Mouse (Mus musculus): ENCODE measurements around the gene Eif5a. TPM values are rescaled to one million over a fixed set of nuclear protein-coding genes. Genes with fewer than 3 reads are reported as not detected.
A peak's percentile ranks its signal among the peaks of the same experiment; 100 is the strongest.
"Not testable (repeated sequence)": the region's sequence is repeated elsewhere in the genome, so short reads cannot be mapped to it uniquely, and the experiment has no call there.

The Eif5a gene
- polyA plus RNA-seq, 1 experiment: 2,079 TPM

DNA sequence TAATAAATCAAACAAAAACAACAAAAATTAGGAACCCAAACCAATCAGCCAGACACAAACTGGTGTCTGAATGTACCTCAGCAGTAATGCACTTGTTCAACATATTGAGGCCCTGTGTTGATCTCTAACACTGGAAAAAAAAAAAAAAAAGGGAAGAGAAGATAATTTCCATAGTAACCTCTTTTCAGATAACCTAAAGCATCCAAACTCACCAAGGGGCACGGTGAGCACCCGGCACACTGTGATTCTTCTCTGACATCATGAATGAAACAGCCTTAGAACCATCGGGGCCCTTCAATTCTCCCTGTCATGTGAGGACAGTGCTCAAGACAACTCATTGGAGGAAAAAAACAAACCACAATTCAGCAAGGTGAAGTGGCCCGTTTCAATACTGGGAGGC is 8.0 kb upstream of the Eif5a start:
- H3K27me3 ChIP-seq (replicated peaks): peaks cover 5% of the 10 kb centered on the region
- TF ChIP-seq GATA1 (IDR thresholded peaks at IDR 0.05; ENCODE audit: borderline replicate concordance, low read length) (no peak), FLI1 (IDR thresholded peaks at IDR 0.05; ENCODE audit: low read length) (no peak)
- H3K4me1 ChIP-seq: peaks cover 31% of the 10 kb centered on the region

DNA sequence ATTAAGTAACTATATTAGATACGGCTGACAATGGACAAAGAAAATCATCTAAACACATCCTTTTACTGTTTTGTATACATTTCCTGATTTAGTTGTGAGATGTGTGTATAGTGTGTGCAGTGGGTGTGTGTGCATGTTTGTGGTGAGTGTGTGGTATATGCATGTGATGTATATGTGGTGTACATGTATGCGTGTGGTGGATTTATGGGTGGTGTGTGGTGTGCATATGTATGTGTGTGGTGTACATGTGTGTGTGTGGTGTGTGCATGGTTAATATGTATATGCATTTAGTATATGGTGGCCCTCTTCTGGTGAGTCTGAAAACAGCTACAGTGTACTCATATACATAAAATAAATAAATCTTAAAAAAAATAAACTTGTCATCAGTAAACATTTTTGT is 5.7 kb upstream of the Eif5a start:
- Histone ChIP-seq H3K36me3 (replicated peaks; ENCODE audit: low read length) (no peaks in the 10 kb centered on the region), H3K4me3 (replicated peaks) (no peak overlapping the region), H3K27me3 (replicated peaks) (no peaks in the 10 kb centered on the region), H3K9me3 (no peaks in the 10 kb centered on the region), H3K4me1 (peaks cover 33% of the 10 kb centered on the region)
- TF ChIP-seq FLI1 (IDR thresholded peaks at IDR 0.05; ENCODE audit: low read length): no peak
- TF ChIP-seq GATA1 (IDR thresholded peaks at IDR 0.05; ENCODE audit: borderline replicate concordance, low read length): no peak

More for the DNA sequence above, 8.0 kb upstream of the Eif5a start:
- Histone ChIP-seq H3K9me3 (no peaks in the 10 kb centered on the region), H3K4me3 (replicated peaks) (no peak overlapping the region), H3K36me3 (replicated peaks; ENCODE audit: low read length) (no peaks in the 10 kb centered on the region)

DNA sequence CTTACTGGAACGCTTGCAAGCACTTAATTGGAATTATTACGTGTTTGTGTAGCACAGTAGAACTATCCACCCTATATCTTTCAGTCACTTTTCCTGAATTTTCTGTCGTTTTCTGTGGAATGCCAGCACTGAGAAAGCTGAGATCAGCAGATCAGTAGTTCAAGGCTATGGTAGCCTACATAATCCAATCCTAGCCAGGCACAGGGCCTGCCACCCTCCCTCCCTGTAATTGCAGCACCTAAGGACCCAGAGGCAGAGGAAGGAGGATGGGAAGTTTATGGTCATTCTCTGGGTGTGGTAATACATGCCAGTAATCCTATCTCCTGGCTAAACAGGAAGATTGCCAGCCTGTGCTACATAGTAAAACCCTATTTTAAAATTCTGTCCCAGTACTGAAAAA is 1.0 kb upstream of the Eif5a start:
- Histone ChIP-seq H3K27me3 (replicated peaks) (no peaks in the 10 kb centered on the region), H3K9me3 (no peaks in the 10 kb centered on the region), H3K4me1 (peaks cover 37% of the 10 kb centered on the region), H3K36me3 (replicated peaks; ENCODE audit: low read length) (peaks cover 17% of the 10 kb centered on the region), H3K4me3 (replicated peaks) (peak overlapping the region; percentile 99)
- TF ChIP-seq FLI1 (IDR thresholded peaks at IDR 0.05; ENCODE audit: low read length) (no peak), GATA1 (IDR thresholded peaks at IDR 0.05; ENCODE audit: borderline replicate concordance, low read length) (no peak)

DNA sequence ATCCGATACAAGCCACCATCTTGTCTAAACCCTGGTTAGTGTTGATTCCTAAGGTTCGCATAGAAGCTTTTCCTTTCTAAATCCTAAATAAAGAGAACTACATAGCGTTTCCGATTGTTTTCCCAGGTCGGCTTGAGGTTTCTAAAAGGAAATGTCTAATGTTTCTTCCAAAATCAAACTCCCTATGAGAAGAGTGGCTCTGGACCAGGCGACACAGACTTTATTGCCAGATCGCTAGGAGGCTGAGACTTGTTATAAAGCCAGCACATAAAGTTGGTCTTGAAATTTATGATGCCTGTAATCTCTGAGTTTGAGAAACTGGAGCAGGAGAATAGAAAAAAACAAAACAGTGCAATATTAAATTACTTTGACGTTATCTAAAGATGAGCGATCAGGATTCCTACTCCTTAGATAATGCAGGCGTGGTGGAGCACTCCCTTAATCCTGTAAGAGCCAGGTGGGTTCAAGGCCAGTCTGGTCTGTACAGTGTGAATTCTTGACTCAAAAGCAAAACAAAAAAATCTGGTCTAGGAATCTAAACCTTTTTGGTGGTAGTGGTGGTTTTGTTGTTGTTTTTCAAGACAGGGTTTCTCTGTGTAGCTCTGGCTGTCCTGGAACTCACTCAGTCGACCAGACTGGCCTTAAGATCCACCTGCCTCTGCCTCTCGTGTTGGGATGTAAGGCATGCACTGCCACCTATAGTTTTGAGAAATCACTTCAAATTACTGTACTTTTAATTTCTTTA is 426 bp upstream of the Eif5a start:
- Histone ChIP-seq H3K4me3 (replicated peaks) (peak overlapping the region; percentile 99), H3K36me3 (replicated peaks; ENCODE audit: low read length) (peaks cover 23% of the 10 kb centered on the region), H3K9me3 (no peaks in the 10 kb centered on the region), H3K27me3 (replicated peaks) (no peaks in the 10 kb centered on the region), H3K4me1 (peaks cover 43% of the 10 kb centered on the region)
- TF ChIP-seq GATA1 (IDR thresholded peaks at IDR 0.05; ENCODE audit: borderline replicate concordance, low read length): no peak
- no peak for TF ChIP-seq FLI1 (IDR thresholded peaks at IDR 0.05; ENCODE audit: low read length)

DNA sequence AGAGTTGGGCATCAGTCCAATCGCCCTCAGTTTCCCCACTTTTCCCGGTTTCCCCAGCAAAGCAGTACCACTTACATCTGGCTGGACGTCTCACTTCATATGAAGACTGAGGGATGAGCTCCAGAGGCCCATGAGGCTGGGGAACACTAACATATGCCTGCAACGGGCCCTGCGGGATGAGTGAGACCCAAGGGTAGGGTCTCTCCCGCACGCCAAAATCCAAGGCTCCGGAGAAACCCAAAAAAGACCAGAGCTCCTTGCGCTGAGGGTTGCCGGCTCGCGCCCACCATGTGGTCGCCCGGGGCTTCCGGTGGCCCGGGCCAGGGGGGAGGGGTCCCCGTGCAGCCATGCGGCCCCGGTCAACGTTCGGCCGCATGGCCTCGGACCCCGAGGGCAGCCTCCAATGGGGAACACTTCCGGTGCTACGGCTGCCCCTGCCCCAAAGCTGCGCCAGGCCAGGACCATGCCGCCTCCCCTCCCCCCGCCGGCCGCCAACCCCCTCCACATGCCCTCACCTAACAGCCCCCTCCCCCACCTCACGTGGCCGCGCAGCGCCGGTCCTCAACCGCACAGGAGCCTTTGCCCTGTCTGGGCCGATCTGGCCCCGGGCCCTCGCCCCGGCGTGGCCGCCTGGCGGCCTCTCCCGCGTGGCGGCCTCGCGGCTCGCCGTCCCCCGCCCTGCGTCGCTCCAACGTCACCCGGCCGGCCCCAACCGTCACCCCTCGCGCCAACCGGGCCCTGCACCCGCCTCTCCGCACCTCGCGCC is 1.3 kb downstream of the Eif5a start:
- Histone ChIP-seq H3K4me3 (replicated peaks) (peak overlapping the region; percentile 99), H3K9me3 (no peaks in the 10 kb centered on the region), H3K4me1 (peaks cover 61% of the 10 kb centered on the region), H3K27me3 (replicated peaks) (no peaks in the 10 kb centered on the region), H3K36me3 (replicated peaks; ENCODE audit: low read length) (peaks cover 40% of the 10 kb centered on the region)
- TF ChIP-seq FLI1 (IDR thresholded peaks at IDR 0.05; ENCODE audit: low read length) (no peak), GATA1 (IDR thresholded peaks at IDR 0.05; ENCODE audit: borderline replicate concordance, low read length) (no peak)

DNA sequence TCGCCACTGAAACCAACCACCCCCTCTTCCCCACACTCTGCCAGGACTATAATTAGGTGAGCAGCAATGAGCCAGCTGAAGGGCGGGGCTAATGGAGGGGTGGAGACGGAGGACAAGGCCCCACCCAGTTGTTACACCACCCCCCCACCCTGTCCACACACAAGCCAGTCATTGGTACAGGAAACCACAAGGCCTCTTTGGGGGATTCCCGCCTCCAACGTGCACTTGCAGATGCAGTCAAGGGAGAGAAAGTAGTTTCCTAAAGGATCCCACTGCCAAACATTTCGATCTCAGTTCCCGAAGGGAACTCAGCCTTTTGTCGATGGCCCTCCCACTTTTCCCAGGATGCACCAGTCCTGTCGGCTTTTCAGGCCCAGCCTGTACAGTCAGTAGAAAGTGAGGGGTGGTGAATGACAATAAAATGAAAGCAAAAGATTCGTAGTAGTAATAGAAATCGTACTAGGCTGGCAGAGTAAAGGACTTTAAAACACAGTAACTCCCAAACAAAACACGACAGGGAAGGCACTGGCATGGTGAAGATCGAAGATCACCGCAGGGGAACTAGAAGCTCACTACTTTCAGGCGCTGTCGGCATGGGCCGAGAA is 2.0 kb downstream of the Eif5a start:
- Histone ChIP-seq H3K27me3 (replicated peaks) (no peaks in the 10 kb centered on the region), H3K4me3 (replicated peaks) (peak overlapping the region; percentile 99), H3K36me3 (replicated peaks; ENCODE audit: low read length) (peaks cover 47% of the 10 kb centered on the region), H3K4me1 (peaks cover 68% of the 10 kb centered on the region), H3K9me3 (no peaks in the 10 kb centered on the region)
- TF ChIP-seq FLI1 (IDR thresholded peaks at IDR 0.05; ENCODE audit: low read length) (no peak; the same call in 1 of the 2 replicates), GATA1 (IDR thresholded peaks at IDR 0.05; ENCODE audit: borderline replicate concordance, low read length) (no peak)

DNA sequence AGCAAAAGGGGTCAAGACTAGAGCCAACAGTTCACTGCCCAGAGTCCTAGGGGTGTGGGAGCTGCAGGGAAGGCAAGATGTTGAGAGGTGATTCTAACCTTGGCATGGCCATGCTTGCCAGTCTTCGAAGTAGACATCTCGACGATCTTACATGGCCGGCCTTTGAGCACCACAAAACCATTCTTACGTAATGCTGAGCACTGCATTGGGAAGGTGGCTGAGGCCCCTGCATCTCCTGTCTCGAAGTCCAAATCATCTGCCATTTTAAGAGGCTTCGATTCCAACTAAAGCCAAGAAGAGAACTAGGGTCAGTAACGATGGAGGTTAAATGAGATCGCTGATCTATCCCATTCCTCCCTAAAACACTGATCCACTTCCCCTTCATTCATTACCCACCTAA is 2.7 kb downstream of the Eif5a start:
- peaks cover 47% of the 10 kb centered on the region for H3K36me3 ChIP-seq (replicated peaks; ENCODE audit: low read length)
- H3K9me3 ChIP-seq: no peaks in the 10 kb centered on the region
- H3K4me3 ChIP-seq (replicated peaks): peak overlapping the region; percentile 99
- TF ChIP-seq FLI1 (IDR thresholded peaks at IDR 0.05; ENCODE audit: low read length): no peak
- TF ChIP-seq GATA1 (IDR thresholded peaks at IDR 0.05; ENCODE audit: borderline replicate concordance, low read length): no peak
- H3K27me3 ChIP-seq (replicated peaks): no peaks in the 10 kb centered on the region
- H3K4me1 ChIP-seq: peaks cover 72% of the 10 kb centered on the region

DNA sequence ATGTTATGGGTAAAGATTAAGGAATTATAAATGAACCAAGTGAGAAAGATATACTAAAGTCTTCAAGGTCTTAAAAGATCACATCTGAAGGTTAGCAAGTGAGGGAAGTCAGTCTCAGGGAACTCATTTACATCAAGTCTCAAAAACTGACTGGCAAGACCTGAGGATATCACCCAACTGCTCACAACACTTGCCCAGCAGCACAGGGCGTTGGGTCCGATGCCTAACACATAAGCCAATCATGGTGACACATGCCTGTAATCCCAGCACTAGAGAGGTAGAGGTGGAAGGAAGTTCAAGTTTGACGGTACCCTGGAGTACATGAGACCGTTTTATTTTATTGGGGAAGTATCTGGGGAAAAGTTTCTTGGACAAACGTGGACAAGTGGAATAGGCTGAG is 3.6 kb downstream of the Eif5a start:
- Histone ChIP-seq H3K27me3 (replicated peaks) (no peaks in the 10 kb centered on the region), H3K36me3 (replicated peaks; ENCODE audit: low read length) (peaks cover 51% of the 10 kb centered on the region), H3K9me3 (no peaks in the 10 kb centered on the region), H3K4me3 (replicated peaks) (peak overlapping the region; percentile 29), H3K4me1 (peaks cover 70% of the 10 kb centered on the region)
- TF ChIP-seq FLI1 (IDR thresholded peaks at IDR 0.05; ENCODE audit: low read length) (no peak), GATA1 (IDR thresholded peaks at IDR 0.05; ENCODE audit: borderline replicate concordance, low read length) (no peak)

DNA sequence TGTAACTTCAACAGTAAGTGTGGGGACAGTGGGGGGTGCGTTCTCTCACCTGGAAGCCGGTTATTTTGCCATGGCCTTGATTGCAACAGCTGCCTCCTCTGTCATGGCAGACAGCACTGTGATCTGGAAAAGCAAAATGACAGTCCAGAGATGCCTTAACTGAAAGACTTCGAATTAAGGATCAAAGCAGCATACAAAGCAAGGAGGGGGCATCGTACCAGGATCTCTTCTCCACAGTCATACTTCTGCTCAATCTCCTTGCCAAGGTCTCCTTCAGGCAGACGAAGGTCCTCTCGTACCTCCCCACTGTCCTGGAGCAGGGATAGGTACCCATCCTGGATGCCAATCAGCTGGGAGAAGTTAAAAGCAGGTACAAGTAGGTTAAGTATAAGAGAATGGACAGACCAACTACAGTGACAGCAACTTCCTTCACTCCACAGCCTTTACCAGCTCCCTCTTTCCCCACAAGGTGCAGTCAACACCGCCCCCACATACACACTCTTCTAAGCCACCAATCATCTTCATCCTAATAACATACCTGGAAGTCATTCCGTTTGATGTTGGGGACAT is 4.3 kb downstream of the Eif5a start:
- Histone ChIP-seq H3K9me3 (no peaks in the 10 kb centered on the region), H3K36me3 (replicated peaks; ENCODE audit: low read length) (peaks cover 58% of the 10 kb centered on the region), H3K4me1 (peaks cover 70% of the 10 kb centered on the region), H3K4me3 (replicated peaks) (no peak overlapping the region), H3K27me3 (replicated peaks) (no peaks in the 10 kb centered on the region)
- TF ChIP-seq FLI1 (IDR thresholded peaks at IDR 0.05; ENCODE audit: low read length) (no peak), GATA1 (IDR thresholded peaks at IDR 0.05; ENCODE audit: borderline replicate concordance, low read length) (no peak)

DNA sequence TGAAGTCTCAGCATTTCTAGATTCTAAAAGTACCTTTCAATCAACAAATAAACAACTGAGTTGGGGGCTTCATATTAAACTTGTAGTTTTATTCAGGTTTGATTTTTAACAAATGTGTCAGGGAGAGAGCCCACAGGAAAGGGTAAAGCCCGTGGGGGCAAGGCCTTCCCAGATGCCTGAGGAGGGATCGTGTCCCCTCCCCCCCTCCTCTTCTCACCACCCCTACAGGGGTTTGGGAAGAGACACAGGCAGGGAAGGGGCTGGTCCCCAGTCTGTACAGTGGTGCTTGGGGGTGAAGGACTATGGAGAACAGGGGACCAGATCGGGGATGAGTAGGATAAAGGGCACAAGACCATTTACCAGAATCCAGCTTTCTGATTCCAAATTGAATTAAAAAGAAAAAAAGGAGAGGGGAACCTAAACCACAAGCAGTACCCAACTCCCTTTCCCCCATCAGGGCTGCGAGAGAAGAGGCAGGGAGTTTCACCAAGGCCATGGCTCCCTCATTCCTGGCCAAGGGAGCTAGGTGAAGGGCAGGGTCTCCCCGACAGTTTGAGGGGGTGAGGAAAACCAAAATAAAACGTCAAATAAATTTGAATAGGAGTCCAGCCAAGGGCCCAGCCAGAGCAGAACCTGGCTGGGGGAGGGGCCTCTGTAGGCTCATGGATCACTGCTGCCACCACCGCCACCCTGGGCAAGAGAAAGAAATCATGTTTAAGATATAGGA is 4.9 kb downstream of the Eif5a start:
- H3K27me3 ChIP-seq (replicated peaks); H3K9me3 ChIP-seq; H3K4me3 ChIP-seq (replicated peaks): not testable (repeated sequence)
- peaks cover 64% of the 10 kb centered on the region for H3K36me3 ChIP-seq (replicated peaks; ENCODE audit: low read length)
- H3K4me1 ChIP-seq: peaks cover 68% of the 10 kb centered on the region

All from megakaryocyte, embryonic 14.5 days (primary cell).